Mouse (Mus musculus) stomach, postnatal 0 days (tissue): Measurements from ENCODE around the gene C2cd5. TPM values are rescaled to one million over a fixed set of nuclear protein-coding genes. Genes with fewer than 3 reads are reported as not detected.
"Not testable (repeated sequence)": the region's sequence is repeated elsewhere in the genome, so short reads cannot be mapped to it uniquely, and the experiment has no call there.

Source experiments
- ATAC-seq: fragments of 200-750 bp; cut with Nextera tagmentation; 2 replicates; pipeline ENCODE4 v1.8.0; 2017; ENCODE audit not compliant: low FRiP score, low TSS enrichment
- DNase-seq: peaks from one replicate; pipeline ENCODE4 v3.0.0-alpha.2; 2016; ENCODE audit warnings: low spot score
- H3K27ac ChIP-seq: fragments of 300-500 bp; sonication (generic); replicated peaks from 2 replicates; pipeline ENCODE4 v1.5.1; 2014; ENCODE audit warnings: mild to moderate bottlenecking, control low read depth
- H3K27me3 ChIP-seq: fragments of 300-500 bp; sonication (generic); 2 replicates; pipeline ENCODE4 v1.6.1; 2014; ENCODE audit warnings: low read length; ENCODE audit not compliant: control insufficient read depth, insufficient read depth
- H3K36me3 ChIP-seq: fragments of 300-500 bp; sonication (generic); 2 replicates; pipeline ENCODE4 v1.6.1; 2014; ENCODE audit warnings: low read length, mixed read lengths; ENCODE audit not compliant: control insufficient read depth, insufficient read depth
- H3K4me1 ChIP-seq: fragments of 300-500 bp; sonication (generic); replicated peaks from 2 replicates; pipeline ENCODE4 v1.6.1; 2014; ENCODE audit warnings: antibody characterized with exemption; ENCODE audit not compliant: control insufficient read depth, insufficient read depth
- H3K4me2 ChIP-seq: fragments of 300-500 bp; sonication (generic); replicated peaks from 2 replicates; pipeline ENCODE4 v1.6.1; 2014; ENCODE audit warnings: low read depth, mild to moderate bottlenecking, control low read depth, moderate library complexity
- H3K4me3 ChIP-seq: fragments of 300-500 bp; sonication (generic); 2 replicates; pipeline ENCODE4 v1.5.1; 2014; ENCODE audit warnings: low read depth, low read length, control low read depth
- H3K9ac ChIP-seq: fragments of 300-500 bp; sonication (generic); 2 replicates; pipeline ENCODE4 v1.6.1; 2014; ENCODE audit warnings: mild to moderate bottlenecking, low read length, control low read depth, mixed read lengths
- H3K9me3 ChIP-seq: fragments of 300-500 bp; sonication (generic); 2 replicates; pipeline ENCODE4 v1.6.1; 2016; ENCODE audit warnings: low read length; ENCODE audit not compliant: control insufficient read depth
- CTCF ChIP-seq: IDR thresholded peaks from 2 replicates; pipeline ENCODE4 v1.5.1; 2016; ENCODE audit warnings: antibody characterized with exemption, low read depth, mild to moderate bottlenecking, moderate library complexity
- EP300 ChIP-seq: optimal IDR thresholded peaks from 2 replicates; pipeline ENCODE3; 2016; ENCODE audit warnings: antibody characterized with exemption
- WGBS: fragments of 180-500 bp; shearing (Covaris S2); extraction: QIAGEN DNeasy Blood & Tissue Kit; methylation state at CpG from one replicate; pipeline ENCODE4 v1.1.7; 2014; 5-methylcytosine and 5-hydroxymethylcytosine counted together
- polyA plus RNA-seq: library from polyadenylated mRNA; unstranded; fragments of >200 nt; fragmentation: Nextera tagmentation; extraction: Ambion mirVana; gene quantifications from 2 replicates; pipeline ENCODE4 v1.2.1, GENCODE M21; 2015

C2cd5 gene
- polyA plus RNA-seq, 1 experiment from 2014 or later = 7.7 TPM

- DNase-seq = no peak
- Histone ChIP-seq H3K36me3 (no peaks in the 10 kb centered on the region), H3K9ac (no peak overlapping the region), H3K4me3 (no peak overlapping the region), H3K27ac (no peak overlapping the region), H3K4me1 (no peaks in the 10 kb centered on the region), H3K27me3 (no peaks in the 10 kb centered on the region), H3K4me2 (no peak overlapping the region), H3K9me3 (no peaks in the 10 kb centered on the region)
- ATAC-seq = no peak
- 79% methylated on average over 9 of the region's 9 CpGs for WGBS
- no peak for TF ChIP-seq EP300
- TF ChIP-seq CTCF = no peak
Measured at GRCm38 (mm10) chr6:143143321-143143720, 43.4 kb upstream of the C2cd5 start.

GRCm38 (mm10) chr6:143142861-143143260, 42.9 kb upstream of the C2cd5 start:
- DNase-seq (no peak), ATAC-seq (no peak)
- Histone ChIP-seq H3K9ac (no peak overlapping the region), H3K36me3 (no peaks in the 10 kb centered on the region), H3K27me3 (no peaks in the 10 kb centered on the region), H3K4me1 (no peaks in the 10 kb centered on the region), H3K4me2 (no peak overlapping the region), H3K4me3 (no peak overlapping the region), H3K9me3 (no peaks in the 10 kb centered on the region), H3K27ac (no peak overlapping the region)
- no peak for TF ChIP-seq CTCF
- TF ChIP-seq EP300 = no peak
- WGBS = 95% methylated on average over 4 of the region's 4 CpGs

- not testable (repeated sequence) for H3K27ac ChIP-seq, H3K9me3 ChIP-seq, DNase-seq, H3K9ac ChIP-seq, H3K36me3 ChIP-seq, ATAC-seq, H3K4me3 ChIP-seq, H3K27me3 ChIP-seq, H3K4me1 ChIP-seq, H3K4me2 ChIP-seq
- 73% methylated on average over 10 of the region's 10 CpGs for WGBS
Measured at GRCm38 (mm10) chr6:143141624-143142592, 42.0 kb upstream of the C2cd5 start.

- TF ChIP-seq CTCF = no peak
- TF ChIP-seq EP300 = no peak
- H3K27me3 ChIP-seq = no peaks in the 10 kb centered on the region
- ATAC-seq = no peak
Measured at GRCm38 (mm10) chr6:143140884-143141283, 40.9 kb upstream of the C2cd5 start.

GRCm38 (mm10) chr6:143139417-143139816, 39.5 kb upstream of the C2cd5 start:
- no peaks in the 10 kb centered on the region for H3K27me3 ChIP-seq
- no peak for TF ChIP-seq EP300
- no peak for TF ChIP-seq CTCF
- 76% methylated on average over 2 of the region's 2 CpGs for WGBS
- no peak overlapping the region for H3K4me3 ChIP-seq
- H3K4me2 ChIP-seq = no peak overlapping the region
- DNase-seq (no peak), ATAC-seq (no peak)
- no peak overlapping the region for H3K9ac ChIP-seq
- H3K27ac ChIP-seq = no peak overlapping the region
- no peaks in the 10 kb centered on the region for H3K9me3 ChIP-seq
- no peaks in the 10 kb centered on the region for H3K4me1 ChIP-seq
- H3K36me3 ChIP-seq = no peaks in the 10 kb centered on the region

More at GRCm38 (mm10) chr6:143140884-143141283, 40.9 kb upstream of the C2cd5 start:
- Histone ChIP-seq H3K4me2 (no peak overlapping the region), H3K4me3 (no peak overlapping the region), H3K27ac (no peak overlapping the region), H3K9ac (no peak overlapping the region), H3K36me3 (no peaks in the 10 kb centered on the region), H3K4me1 (no peaks in the 10 kb centered on the region), H3K9me3 (no peaks in the 10 kb centered on the region)
- DNase-seq = no peak
- 90% methylated on average over 9 of the region's 9 CpGs for WGBS

GRCm38 (mm10) chr6:143137341-143137740, 37.4 kb upstream of the C2cd5 start:
- H3K36me3 ChIP-seq = no peaks in the 10 kb centered on the region
- DNase-seq = no peak
- ATAC-seq = no peak
- no peaks in the 10 kb centered on the region for H3K9me3 ChIP-seq
- TF ChIP-seq CTCF = no peak
- no peak for TF ChIP-seq EP300
- WGBS = 53% methylated on average over 5 of the region's 5 CpGs
- no peaks in the 10 kb centered on the region for H3K27me3 ChIP-seq
- no peak overlapping the region for H3K27ac ChIP-seq
- no peak overlapping the region for H3K4me3 ChIP-seq
- no peak overlapping the region for H3K9ac ChIP-seq
- no peak overlapping the region for H3K4me2 ChIP-seq
- no peaks in the 10 kb centered on the region for H3K4me1 ChIP-seq
